Mouse (Mus musculus) embryonic facial prominence, embryonic 10.5 days (tissue): ENCODE measurements around the gene Apol11a. TPM values are rescaled to one million over a fixed set of nuclear protein-coding genes. Genes with fewer than 3 reads are reported as not detected.

Source experiments
- polyA plus RNA-seq: library from polyadenylated mRNA; unstranded; fragments of >200 nt; fragmentation: Nextera tagmentation; extraction: Ambion mirVana; gene quantifications from 2 replicates; pipeline ENCODE4 v1.2.1, GENCODE M21; 2016

Apol11a gene
- polyA plus RNA-seq, 1 experiment from 2014 or later = not detected

Other genes starting within 250 kb of the Apol11a start
- 60.7 and 61.9 TPM in 2 replicates for gene Rbfox2, start 201.3 kb upstream of the Apol11a start, polyA plus RNA-seq
- not detected in 2 replicates for gene Apol7a, start 109.2 kb upstream of the Apol11a start, polyA plus RNA-seq
- not detected in 2 replicates for gene Apol9a, start 97.1 kb upstream of the Apol11a start, polyA plus RNA-seq
- not detected in 2 replicates for gene Apol7b, start 60.8 kb upstream of the Apol11a start, polyA plus RNA-seq
- gene Apol10a, start 31.2 kb upstream of the Apol11a start, polyA plus RNA-seq = not detected in 2 replicates
- gene Apol7c, start 25.0 kb downstream of the Apol11a start, polyA plus RNA-seq = not detected in 2 replicates
- gene 1700025B11Rik, start 53.6 kb downstream of the Apol11a start, polyA plus RNA-seq = not detected in 2 replicates
- gene Apol10b, start 87.9 kb downstream of the Apol11a start, polyA plus RNA-seq = 0.06 and 0.12 TPM in 2 replicates
- gene Gm36245, start 91.0 kb downstream of the Apol11a start, polyA plus RNA-seq = not detected in 2 replicates
- gene Apol11b, start 135.0 kb downstream of the Apol11a start, polyA plus RNA-seq = not detected in 2 replicates
- gene Apol7e, start 190.6 kb downstream of the Apol11a start, polyA plus RNA-seq = not detected in 2 replicates
- not detected in 2 replicates for gene Apol9b, start 220.8 kb downstream of the Apol11a start, polyA plus RNA-seq
- 0.14 and 0.32 TPM in 2 replicates for gene Apol8, start 248.7 kb downstream of the Apol11a start, polyA plus RNA-seq